Mouse (Mus musculus): ENCODE data around the gene Flvcr2. TPM values are rescaled to one million over a fixed set of nuclear protein-coding genes. Genes with fewer than 3 reads are reported as not detected.

The Flvcr2 gene
- polyA plus RNA-seq, 1 experiment from 2014 or later, result 5.2 TPM

GRCm38 (mm10) chr12:85708556-85708955 lies 37.8 kb upstream of the Flvcr2 start:
- no peak for ATAC-seq (ENCODE audit: low FRiP score)
- no peak overlapping the region for H3K4me3 ChIP-seq
- 91% methylated on average over 12 of the region's 12 CpGs for WGBS

GRCm38 (mm10) chr12:85710695-85711094 lies 35.6 kb upstream of the Flvcr2 start:
- no peak for ATAC-seq (ENCODE audit: low FRiP score)
- H3K9ac ChIP-seq, result no peak overlapping the region
- WGBS, result 87% methylated on average over 7 of the region's 7 CpGs
- H3K4me2 ChIP-seq, result no peak overlapping the region
- H3K36me3 ChIP-seq, result no peaks in the 10 kb centered on the region
- peaks cover 17% of the 10 kb centered on the region; the same call in 1 of the 2 replicates for H3K27me3 ChIP-seq
- no peak overlapping the region for H3K27ac ChIP-seq
- H3K4me1 ChIP-seq (replicated peaks), result peaks cover 4% of the 10 kb centered on the region
- H3K9me3 ChIP-seq, result no peaks in the 10 kb centered on the region
- no peak overlapping the region for H3K4me3 ChIP-seq

More at GRCm38 (mm10) chr12:85708556-85708955, 37.8 kb upstream of the Flvcr2 start:
- no peak overlapping the region for H3K9ac ChIP-seq
- no peaks in the 10 kb centered on the region for H3K36me3 ChIP-seq
- peaks cover 32% of the 10 kb centered on the region for H3K27me3 ChIP-seq
- H3K27ac ChIP-seq, result no peak overlapping the region
- H3K9me3 ChIP-seq, result no peaks in the 10 kb centered on the region
- no peak overlapping the region for H3K4me2 ChIP-seq
- H3K4me1 ChIP-seq (replicated peaks), result peaks cover 13% of the 10 kb centered on the region

- Histone ChIP-seq H3K4me3 (no peak overlapping the region), H3K27me3 (peaks cover 1% of the 10 kb centered on the region; the same call in 1 of the 2 replicates), H3K4me2 (no peak overlapping the region), H3K36me3 (no peaks in the 10 kb centered on the region), H3K9me3 (no peaks in the 10 kb centered on the region), H3K27ac (no peak overlapping the region), H3K4me1 (replicated peaks) (no peaks in the 10 kb centered on the region), H3K9ac (no peak overlapping the region)
- no peak for ATAC-seq (ENCODE audit: low FRiP score)
- 93% methylated on average over 2 of the region's 2 CpGs for WGBS
Observed at GRCm38 (mm10) chr12:85712587-85712986, 33.8 kb upstream of the Flvcr2 start.

GRCm38 (mm10) chr12:85714126-85714525 lies 32.2 kb upstream of the Flvcr2 start:
- H3K4me1 ChIP-seq (replicated peaks), result no peaks in the 10 kb centered on the region
- H3K4me2 ChIP-seq, result no peak overlapping the region
- no peaks in the 10 kb centered on the region for H3K36me3 ChIP-seq
- H3K4me3 ChIP-seq, result no peak overlapping the region
- H3K27ac ChIP-seq, result no peak overlapping the region
- 96% methylated on average over 5 of the region's 5 CpGs for WGBS
- no peak overlapping the region for H3K9ac ChIP-seq
- ATAC-seq (ENCODE audit: low FRiP score), result no peak
- H3K9me3 ChIP-seq, result no peaks in the 10 kb centered on the region
- H3K27me3 ChIP-seq, result no peaks in the 10 kb centered on the region

- Histone ChIP-seq H3K4me3 (no peak overlapping the region), H3K4me1 (replicated peaks) (no peaks in the 10 kb centered on the region), H3K9ac (no peak overlapping the region), H3K9me3 (no peaks in the 10 kb centered on the region), H3K4me2 (no peak overlapping the region), H3K36me3 (no peaks in the 10 kb centered on the region), H3K27ac (no peak overlapping the region), H3K27me3 (no peaks in the 10 kb centered on the region)
- ATAC-seq (ENCODE audit: low FRiP score), result no peak
- 95% methylated on average over 4 of the region's 4 CpGs for WGBS
Observed at GRCm38 (mm10) chr12:85725306-85725705, 21.0 kb upstream of the Flvcr2 start.

- no peak overlapping the region for H3K9ac ChIP-seq
- no peak for ATAC-seq (ENCODE audit: low FRiP score)
- H3K36me3 ChIP-seq, result no peaks in the 10 kb centered on the region
- 73% methylated on average over 6 of the region's 6 CpGs for WGBS
- H3K4me1 ChIP-seq (replicated peaks), result no peaks in the 10 kb centered on the region
- H3K9me3 ChIP-seq, result no peaks in the 10 kb centered on the region
- no peak overlapping the region for H3K4me2 ChIP-seq
- no peaks in the 10 kb centered on the region for H3K27me3 ChIP-seq
- no peak overlapping the region for H3K4me3 ChIP-seq
- H3K27ac ChIP-seq, result no peak overlapping the region
Observed at GRCm38 (mm10) chr12:85726729-85727397, 19.5 kb upstream of the Flvcr2 start.

GRCm38 (mm10) chr12:85728181-85728580 lies 18.2 kb upstream of the Flvcr2 start:
- no peak for ATAC-seq (ENCODE audit: low FRiP score)
- no peak overlapping the region for H3K4me3 ChIP-seq
- H3K9me3 ChIP-seq, result no peaks in the 10 kb centered on the region
- no peaks in the 10 kb centered on the region for H3K27me3 ChIP-seq
- H3K4me2 ChIP-seq, result no peak overlapping the region
- no peak overlapping the region for H3K9ac ChIP-seq
- no peaks in the 10 kb centered on the region for H3K36me3 ChIP-seq
- H3K4me1 ChIP-seq (replicated peaks), result no peaks in the 10 kb centered on the region
- H3K27ac ChIP-seq, result no peak overlapping the region
- 80% methylated on average over 7 of the region's 7 CpGs for WGBS

- WGBS, result 37% methylated on average over 17 of the region's 17 CpGs
- Histone ChIP-seq H3K4me3 (no peak overlapping the region), H3K9ac (no peak overlapping the region), H3K36me3 (no peaks in the 10 kb centered on the region), H3K27ac (no peak overlapping the region), H3K9me3 (no peaks in the 10 kb centered on the region), H3K4me1 (replicated peaks) (no peaks in the 10 kb centered on the region), H3K27me3 (no peaks in the 10 kb centered on the region), H3K4me2 (no peak overlapping the region)
- ATAC-seq (ENCODE audit: low FRiP score), result no peak
Observed at GRCm38 (mm10) chr12:85729022-85729944, 17.1 kb upstream of the Flvcr2 start.

GRCm38 (mm10) chr12:85729945-85730290 lies 16.4 kb upstream of the Flvcr2 start:
- WGBS, result 66% methylated on average over 6 of the region's 6 CpGs
- no peak overlapping the region for H3K9ac ChIP-seq

GRCm38 (mm10) chr12:85736203-85736602 lies 10.1 kb upstream of the Flvcr2 start:
- no peaks in the 10 kb centered on the region for H3K36me3 ChIP-seq
- H3K27me3 ChIP-seq, result no peaks in the 10 kb centered on the region
- H3K9ac ChIP-seq, result no peak overlapping the region
- no peaks in the 10 kb centered on the region for H3K4me1 ChIP-seq (replicated peaks)
- ATAC-seq (ENCODE audit: low FRiP score), result no peak
- H3K27ac ChIP-seq, result no peak overlapping the region
- 85% methylated on average over 2 of the region's 2 CpGs for WGBS
- H3K4me3 ChIP-seq, result no peak overlapping the region
- no peaks in the 10 kb centered on the region for H3K9me3 ChIP-seq
- no peak overlapping the region for H3K4me2 ChIP-seq

More at GRCm38 (mm10) chr12:85729945-85730290, 16.4 kb upstream of the Flvcr2 start:
- Histone ChIP-seq H3K9me3 (no peaks in the 10 kb centered on the region), H3K4me1 (replicated peaks) (no peaks in the 10 kb centered on the region), H3K4me3 (no peak overlapping the region), H3K27me3 (no peaks in the 10 kb centered on the region), H3K27ac (no peak overlapping the region), H3K36me3 (no peaks in the 10 kb centered on the region), H3K4me2 (no peak overlapping the region)
- ATAC-seq (ENCODE audit: low FRiP score), result no peak

- no peak for ATAC-seq (ENCODE audit: low FRiP score)
- Histone ChIP-seq H3K9me3 (no peaks in the 10 kb centered on the region), H3K4me1 (replicated peaks) (no peaks in the 10 kb centered on the region), H3K4me2 (no peak overlapping the region), H3K9ac (no peak overlapping the region), H3K36me3 (no peaks in the 10 kb centered on the region), H3K4me3 (no peak overlapping the region), H3K27me3 (no peaks in the 10 kb centered on the region), H3K27ac (no peak overlapping the region)
- 88% methylated on average over 3 of the region's 3 CpGs for WGBS
Observed at GRCm38 (mm10) chr12:85736960-85737359, 9.4 kb upstream of the Flvcr2 start.

GRCm38 (mm10) chr12:85746696-85747219 lies 419 bp downstream of the Flvcr2 start:
- H3K9ac ChIP-seq, result peak overlapping the region; percentile 53
- no peak overlapping the region for H3K27ac ChIP-seq
- no peaks in the 10 kb centered on the region for H3K9me3 ChIP-seq
- H3K4me1 ChIP-seq (replicated peaks), result peaks cover 15% of the 10 kb centered on the region
- ATAC-seq (ENCODE audit: low FRiP score), result peak; percentile 36; the same call in 1 of the 2 replicates
- 25% methylated on average over 21 of the region's 21 CpGs for WGBS
- peaks cover 39% of the 10 kb centered on the region for H3K27me3 ChIP-seq
- H3K4me2 ChIP-seq, result peak overlapping the region; percentile 70
- H3K36me3 ChIP-seq, result no peaks in the 10 kb centered on the region
- peak overlapping the region; percentile 41 for H3K4me3 ChIP-seq
